Mouse (Mus musculus): Measurements from ENCODE around the gene 4930432M17Rik. TPM values are rescaled to one million over a fixed set of nuclear protein-coding genes. Genes with fewer than 3 reads are reported as not detected.
A peak's percentile ranks its signal among the peaks of the same experiment; 100 is the strongest.

The 4930432M17Rik gene
- polyA plus RNA-seq, 1 experiment = not detected

DNA sequence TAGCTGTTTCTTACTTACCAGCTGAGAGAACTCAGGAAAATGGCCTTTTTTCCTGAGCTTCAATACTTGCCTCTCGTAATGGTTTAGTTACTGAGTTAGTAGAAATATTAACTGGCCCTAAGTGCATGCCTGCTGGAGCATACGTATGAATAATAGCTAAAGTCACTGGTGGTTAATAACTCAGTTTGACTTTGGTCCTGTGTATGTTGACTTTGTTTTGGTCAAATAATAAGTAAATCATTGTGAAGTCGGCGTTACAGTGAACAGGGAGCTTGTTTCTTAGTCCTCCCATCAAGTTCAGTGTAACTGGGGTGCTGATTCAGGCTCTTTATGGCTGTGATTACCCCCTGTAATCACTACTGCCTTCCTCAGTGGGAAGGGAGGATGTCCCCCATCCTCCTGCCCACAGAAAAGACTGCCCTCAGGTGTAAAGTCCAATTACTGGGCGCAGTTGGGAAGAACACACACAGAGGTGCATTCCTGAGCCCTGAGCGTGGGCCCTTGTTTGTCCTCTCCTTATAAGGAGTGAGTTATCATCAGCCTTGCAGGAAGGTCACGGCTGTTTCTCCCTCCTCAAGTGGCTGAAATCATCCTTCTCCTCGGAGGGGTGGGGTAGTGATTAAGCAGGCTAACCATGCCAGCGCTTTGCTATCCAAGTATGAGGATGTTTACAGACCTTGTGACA lies 24.1 kb upstream of the 4930432M17Rik start:
- TF ChIP-seq CTCF (conservative IDR thresholded peaks at IDR 0.05; ENCODE audit: insufficient read depth, insufficient read length, low read depth, low read length) (no peak), POLR2A (IDR thresholded peaks at IDR 0.05; ENCODE audit: low read depth, low read length) (no peak)
- WGBS = 20% methylated on average over 9 of the region's 9 CpGs
- H3K27ac ChIP-seq (ENCODE audit: insufficient read depth, low read depth, low read length) = peak overlapping the region; percentile 100

DNA sequence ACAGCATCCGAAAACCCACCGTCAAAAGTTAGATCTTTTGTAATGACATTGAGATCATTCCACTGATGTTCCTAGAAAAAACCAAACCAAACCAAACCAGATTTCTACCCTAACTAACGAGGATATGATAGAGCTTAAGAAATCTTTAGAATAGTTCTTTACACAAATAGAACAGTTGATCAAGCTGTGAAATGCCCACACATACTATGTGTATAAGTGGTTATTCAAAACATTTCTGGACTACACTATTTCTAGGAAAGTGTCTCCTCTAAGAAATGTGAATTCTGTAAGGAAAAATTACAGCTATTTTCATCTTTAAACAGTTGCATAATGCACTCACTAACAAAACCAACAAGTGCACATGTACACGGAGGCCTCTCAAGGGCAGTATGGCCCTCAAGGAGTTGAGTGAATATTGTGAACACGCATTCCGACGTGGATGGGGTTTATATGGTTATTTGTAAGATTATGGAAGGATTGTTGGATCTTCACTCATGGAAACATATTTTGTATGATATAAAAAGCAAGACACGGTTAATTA lies 22.3 kb upstream of the 4930432M17Rik start:
- 93% methylated on average over 8 of the region's 8 CpGs for WGBS
- TF ChIP-seq CTCF (conservative IDR thresholded peaks at IDR 0.05; ENCODE audit: insufficient read depth, insufficient read length, low read depth, low read length) (no peak), POLR2A (IDR thresholded peaks at IDR 0.05; ENCODE audit: low read depth, low read length) (no peak)
- no peaks in the 10 kb centered on the region for H3K36me3 ChIP-seq (ENCODE audit: control insufficient read depth, insufficient read depth, low read length)
- no peak overlapping the region for H3K4me3 ChIP-seq (ENCODE audit: insufficient read depth, low read depth, low read length)
- no peak overlapping the region for H3K27ac ChIP-seq (ENCODE audit: insufficient read depth, low read depth, low read length)
- peaks cover 31% of the 10 kb centered on the region for H3K4me1 ChIP-seq (ENCODE audit: control insufficient read depth, insufficient read depth, low read length)
- H3K27me3 ChIP-seq (replicated peaks; ENCODE audit: control insufficient read depth, insufficient read depth, low read length) = no peaks in the 10 kb centered on the region
- DNase-seq = no peak

More for the DNA sequence above, 24.1 kb upstream of the 4930432M17Rik start:
- no peak overlapping the region for H3K4me3 ChIP-seq (ENCODE audit: insufficient read depth, low read depth, low read length)
- H3K27me3 ChIP-seq (replicated peaks; ENCODE audit: control insufficient read depth, insufficient read depth, low read length) = no peaks in the 10 kb centered on the region
- H3K36me3 ChIP-seq (ENCODE audit: control insufficient read depth, insufficient read depth, low read length) = no peaks in the 10 kb centered on the region
- DNase-seq = peak; percentile 85
- peaks cover 35% of the 10 kb centered on the region for H3K4me1 ChIP-seq (ENCODE audit: control insufficient read depth, insufficient read depth, low read length)

- TF ChIP-seq POLR2A (IDR thresholded peaks at IDR 0.05; ENCODE audit: low read depth, low read length) = no peak
- TF ChIP-seq CTCF (conservative IDR thresholded peaks at IDR 0.05; ENCODE audit: insufficient read depth, insufficient read length, low read depth, low read length) = no peak
- no peaks in the 10 kb centered on the region for H3K27me3 ChIP-seq (replicated peaks; ENCODE audit: control insufficient read depth, insufficient read depth, low read length)
- peak overlapping the region; percentile 81 for H3K27ac ChIP-seq (ENCODE audit: insufficient read depth, low read depth, low read length)
- no peaks in the 10 kb centered on the region for H3K36me3 ChIP-seq (ENCODE audit: control insufficient read depth, insufficient read depth, low read length)
- peak; percentile 73 for DNase-seq
- H3K4me3 ChIP-seq (ENCODE audit: insufficient read depth, low read depth, low read length) = no peak overlapping the region
- WGBS = 11% methylated on average over 10 of the region's 10 CpGs
- peaks cover 31% of the 10 kb centered on the region for H3K4me1 ChIP-seq (ENCODE audit: control insufficient read depth, insufficient read depth, low read length)
These were observed 20.4 kb upstream of the 4930432M17Rik start for GRCm38 (mm10) chr3:121650052-121650671.

GRCm38 (mm10) chr3:121651710-121652109 lies 18.9 kb upstream of the 4930432M17Rik start:
- no peak for DNase-seq
- no peaks in the 10 kb centered on the region for H3K27me3 ChIP-seq (replicated peaks; ENCODE audit: control insufficient read depth, insufficient read depth, low read length)
- H3K27ac ChIP-seq (ENCODE audit: insufficient read depth, low read depth, low read length) = no peak overlapping the region
- H3K36me3 ChIP-seq (ENCODE audit: control insufficient read depth, insufficient read depth, low read length) = no peaks in the 10 kb centered on the region
- TF ChIP-seq CTCF (conservative IDR thresholded peaks at IDR 0.05; ENCODE audit: insufficient read depth, insufficient read length, low read depth, low read length) = no peak
- TF ChIP-seq POLR2A (IDR thresholded peaks at IDR 0.05; ENCODE audit: low read depth, low read length) = no peak
- H3K4me1 ChIP-seq (ENCODE audit: control insufficient read depth, insufficient read depth, low read length) = peaks cover 21% of the 10 kb centered on the region
- no peak overlapping the region for H3K4me3 ChIP-seq (ENCODE audit: insufficient read depth, low read depth, low read length)
- 55% methylated on average over 3 of the region's 3 CpGs for WGBS

DNA sequence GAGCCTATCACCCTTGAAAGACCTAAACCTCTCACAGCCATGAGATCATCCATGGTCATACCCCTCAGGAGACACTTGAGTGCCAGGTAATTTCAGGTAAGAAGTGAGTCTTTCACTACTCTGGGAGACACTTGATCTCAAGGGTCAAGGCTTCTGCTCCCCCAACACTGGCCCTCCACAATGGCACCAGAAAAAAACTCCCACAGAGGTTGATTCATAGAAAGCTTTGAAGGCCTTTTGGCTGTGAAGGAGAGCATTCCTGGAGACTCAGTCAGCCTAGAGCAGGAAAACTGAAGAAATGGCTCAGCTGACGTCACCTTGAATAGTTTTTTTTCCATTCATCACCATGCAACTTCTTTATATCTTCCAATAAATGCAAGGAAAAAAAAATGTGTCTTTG lies 18.4 kb upstream of the 4930432M17Rik start:
- Histone ChIP-seq H3K4me1 (ENCODE audit: control insufficient read depth, insufficient read depth, low read length) (peaks cover 17% of the 10 kb centered on the region), H3K27ac (ENCODE audit: insufficient read depth, low read depth, low read length) (no peak overlapping the region), H3K36me3 (ENCODE audit: control insufficient read depth, insufficient read depth, low read length) (no peaks in the 10 kb centered on the region), H3K27me3 (replicated peaks; ENCODE audit: control insufficient read depth, insufficient read depth, low read length) (no peaks in the 10 kb centered on the region), H3K4me3 (ENCODE audit: insufficient read depth, low read depth, low read length) (no peak overlapping the region)
- TF ChIP-seq POLR2A (IDR thresholded peaks at IDR 0.05; ENCODE audit: low read depth, low read length) (no peak), CTCF (conservative IDR thresholded peaks at IDR 0.05; ENCODE audit: insufficient read depth, insufficient read length, low read depth, low read length) (no peak)
- WGBS = 78% methylated on average over 1 of the region's 1 CpGs
- no peak for DNase-seq

- Histone ChIP-seq H3K36me3 (ENCODE audit: control insufficient read depth, insufficient read depth, low read length) (no peaks in the 10 kb centered on the region), H3K4me3 (ENCODE audit: insufficient read depth, low read depth, low read length) (no peak overlapping the region), H3K4me1 (ENCODE audit: control insufficient read depth, insufficient read depth, low read length) (peaks cover 4% of the 10 kb centered on the region; the same call in 1 of the 2 replicates), H3K27ac (ENCODE audit: insufficient read depth, low read depth, low read length) (no peak overlapping the region), H3K27me3 (replicated peaks; ENCODE audit: control insufficient read depth, insufficient read depth, low read length) (no peaks in the 10 kb centered on the region)
- TF ChIP-seq POLR2A (IDR thresholded peaks at IDR 0.05; ENCODE audit: low read depth, low read length) (no peak), CTCF (conservative IDR thresholded peaks at IDR 0.05; ENCODE audit: insufficient read depth, insufficient read length, low read depth, low read length) (no peak)
- DNase-seq = no peak
- 96% methylated on average over 4 of the region's 4 CpGs for WGBS
These were observed 13.6 kb upstream of the 4930432M17Rik start for GRCm38 (mm10) chr3:121656922-121657321.
